Mouse (Mus musculus) cerebellum, adult 2 months (tissue): ENCODE measurements around the gene Mid1.

Source experiments
- CTCF ChIP-seq: fragments of 200-500 bp; IDR thresholded peaks from 2 replicates; pipeline ENCODE4 v1.5.1; 2011; ENCODE audit warnings: low read depth, mild to moderate bottlenecking, control low read depth, low read length, moderate library complexity, borderline replicate concordance; ENCODE audit not compliant: insufficient read depth
- POLR2A ChIP-seq: fragments of 200-500 bp; IDR thresholded peaks from 2 replicates; pipeline ENCODE4 v1.6.1; 2011; ENCODE audit warnings: low read length, control low read depth, borderline replicate concordance; ENCODE audit not compliant: insufficient read depth

GRCm38 (mm10) chrX:169892631-169893030 is 207.6 kb downstream of the Mid1 start:
- TF ChIP-seq CTCF (no peak), POLR2A (no peak)
